Mouse (Mus musculus) ES-E14 (cell line): Measurements from ENCODE around the gene Tprgl.

Experiments used
- CHD2 ChIP-seq: IDR thresholded peaks from 2 replicates; pipeline ENCODE4 v1.6.1; 2014; ENCODE audit warnings: mild to moderate bottlenecking, low read depth, low read length, inconsistent platforms
- MAFK ChIP-seq: IDR thresholded peaks from 2 replicates; pipeline ENCODE4 v1.6.1; 2014; ENCODE audit warnings: mild to moderate bottlenecking, low read depth, low read length, inconsistent platforms; ENCODE audit not compliant: insufficient read depth
- ZNF384 ChIP-seq: IDR thresholded peaks from 2 replicates; pipeline ENCODE4 v1.6.1; 2012; ENCODE audit warnings: low read depth, low read length, inconsistent platforms

GRCm38 (mm10) chr4:154123553-154123952 is 36.9 kb downstream of the Tprgl start:
- no peak for TF ChIP-seq ZNF384
- no peak for TF ChIP-seq MAFK
- no peak for TF ChIP-seq CHD2
